Mouse (Mus musculus) left cerebral cortex, postnatal 10 days (tissue): ENCODE results near the gene Atp6v0b. TPM values are rescaled to one million over a fixed set of nuclear protein-coding genes. Genes with fewer than 3 reads are reported as not detected.

Experiments used
- DNase-seq, 2 experiments: peaks; one replicate each; pipeline ENCODE4 v3.0.0; 2021 to 2022; ENCODE audit warnings: low spot score in 2 of 2, mixed read lengths in 1 of 2; ENCODE audit errors: extremely low spot score in 1 of 2
- intact Hi-C: fragments of 180-260 bp; cut with DNase I; formaldehyde crosslinking; loops from one replicate; pipeline ENCODE4 v1.15.1; 2025
- total RNA-seq, 2 experiments: library from RNA; stranded (reverse); gene quantifications; 2 replicates each; pipeline ENCODE4 v1.2.3; 2021

Atp6v0b gene
- total RNA-seq, 2 experiments from 2014 or later = 464 to 465 TPM

- DNase-seq = no peak
- intact Hi-C loops = no loop called here
Observed at GRCm38 (mm10) chr4:117849506-117849905, 37.6 kb downstream of the Atp6v0b start.

GRCm38 (mm10) chr4:117849063-117849462 lies 38.1 kb downstream of the Atp6v0b start:
- no peak for DNase-seq
- intact Hi-C loops = no loop called here

- intact Hi-C loops = no loop called here
- peak; percentile 49 to 53 for DNase-seq
Observed at GRCm38 (mm10) chr4:117847011-117847410, 40.1 kb downstream of the Atp6v0b start.

GRCm38 (mm10) chr4:117846261-117846660 lies 40.9 kb downstream of the Atp6v0b start:
- no peak for DNase-seq
- intact Hi-C loops = no loop called here

- intact Hi-C loops = no loop called here
Observed at GRCm38 (mm10) chr4:117845316-117845715, 41.8 kb downstream of the Atp6v0b start.

GRCm38 (mm10) chr4:117844467-117844866 lies 42.7 kb downstream of the Atp6v0b start:
- intact Hi-C loops = no loop called here
- no peak for DNase-seq

More at GRCm38 (mm10) chr4:117845316-117845715, 41.8 kb downstream of the Atp6v0b start:
- DNase-seq = no peak

- intact Hi-C loops = no loop called here
- no peak for DNase-seq
Observed at GRCm38 (mm10) chr4:117843101-117843500, 44.0 kb downstream of the Atp6v0b start.

- DNase-seq = no peak
- intact Hi-C loops = no loop called here
Observed at GRCm38 (mm10) chr4:117841566-117841965, 45.6 kb downstream of the Atp6v0b start.

GRCm38 (mm10) chr4:117840821-117841220 lies 46.3 kb downstream of the Atp6v0b start:
- no peak for DNase-seq
- intact Hi-C loops = no loop called here

- intact Hi-C loops = no loop called here
- DNase-seq = no peak
Observed at GRCm38 (mm10) chr4:117839366-117839765, 47.8 kb downstream of the Atp6v0b start.

GRCm38 (mm10) chr4:117837271-117837670 lies 49.9 kb downstream of the Atp6v0b start:
- intact Hi-C loops = no loop called here
- no peak for DNase-seq

GRCm38 (mm10) chr4:117836204-117836767 lies 50.8 kb downstream of the Atp6v0b start:
- peak; percentile 74 to 92 for DNase-seq
- intact Hi-C loops = no loop called here

- DNase-seq = peak; percentile 57 to 71
- intact Hi-C loops = no loop called here
Observed at GRCm38 (mm10) chr4:117835531-117836111, 51.5 kb downstream of the Atp6v0b start.

- intact Hi-C loops = loop anchor here (5.0 kb wide), 3 partner anchors 32 to 247 kb away; partner anchors contain the start of gene B4galt2
- DNase-seq = peak; percentile 46 to 81
Observed at GRCm38 (mm10) chr4:117834845-117835530, 52.1 kb downstream of the Atp6v0b start.

GRCm38 (mm10) chr4:117834457-117834844 lies 52.7 kb downstream of the Atp6v0b start, which contains the start of gene Slc6a9:
TSS of gene Slc6a9 (plus strand) at chr4:117834506.
- intact Hi-C loops = loop anchor here (5.0 kb wide), 3 partner anchors 33 to 248 kb away; partner anchors contain the start of gene B4galt2
- no peak for DNase-seq

Other genes starting within 250 kb of the Atp6v0b start
- 10 to 100 TPM; 37.6 to 42.2 TPM for gene Dmap1, start 205.1 kb downstream of the Atp6v0b start, total RNA-seq
- not detected for gene Gm12845, start 162.9 kb downstream of the Atp6v0b start, total RNA-seq
- not detected for gene Klf17, start 121.7 kb downstream of the Atp6v0b start, total RNA-seq
- gene Slc6a9, start 52.8 kb downstream of the Atp6v0b start, total RNA-seq = 10 to 100 TPM; 40.6 to 44.6 TPM
- gene Ccdc24, start 14.8 kb downstream of the Atp6v0b start, total RNA-seq = 1 to 10 TPM; 3.1 to 3.3 TPM
- 100 to 1,000 TPM; 165 to 170 TPM for gene B4galt2, start 3.8 kb downstream of the Atp6v0b start, total RNA-seq
- 10 to 100 TPM in 1 of 2 experiments, 1 to 10 TPM in 1; 8.0 to 10.1 TPM for gene Dph2, start 4.7 kb upstream of the Atp6v0b start, total RNA-seq
- gene Ipo13, start 27.7 kb upstream of the Atp6v0b start, total RNA-seq = 100 to 1,000 TPM; 115 to 121 TPM
- gene Artn, start 42.4 kb upstream of the Atp6v0b start, total RNA-seq = 1 to 10 TPM; 2.0 to 2.1 TPM
- gene St3gal3, start 247.6 kb upstream of the Atp6v0b start, total RNA-seq = 10 to 100 TPM; 36.8 to 40.2 TPM